Mouse (Mus musculus): Measurements from ENCODE around the gene Trmt5. TPM values are rescaled to one million over a fixed set of nuclear protein-coding genes. Genes with fewer than 3 reads are reported as not detected.

Trmt5 gene
- total RNA-seq, 2 experiments from 2014 or later, result 9.8 to 11.0 TPM

GRCm38 (mm10) chr12:73269531-73269930 lies 17.0 kb downstream of the Trmt5 start:
- no peak for DNase-seq

GRCm38 (mm10) chr12:73268497-73268896 lies 18.0 kb downstream of the Trmt5 start:
- DNase-seq, result no peak

- no peak for DNase-seq
Measured at GRCm38 (mm10) chr12:73266597-73266996, 19.9 kb downstream of the Trmt5 start.

GRCm38 (mm10) chr12:73265381-73265978 lies 21.0 kb downstream of the Trmt5 start:
- no peak for DNase-seq

- no peak for DNase-seq
Measured at GRCm38 (mm10) chr12:73260339-73260738, 26.2 kb downstream of the Trmt5 start.

- no peak for DNase-seq
Measured at GRCm38 (mm10) chr12:73259269-73259668, 27.2 kb downstream of the Trmt5 start.

- no peak for DNase-seq
Measured at GRCm38 (mm10) chr12:73255006-73255405, 31.5 kb downstream of the Trmt5 start.

GRCm38 (mm10) chr12:73245687-73246086 lies 40.8 kb downstream of the Trmt5 start:
- no peak for DNase-seq

- peak; percentile 33 to 56 for DNase-seq
Measured at GRCm38 (mm10) chr12:73241960-73242359, 44.5 kb downstream of the Trmt5 start.

- no peak for DNase-seq
Measured at GRCm38 (mm10) chr12:73232586-73232985, 53.9 kb downstream of the Trmt5 start.

GRCm38 (mm10) chr12:73231552-73231951 lies 55.0 kb downstream of the Trmt5 start:
- no peak for DNase-seq

GRCm38 (mm10) chr12:73230196-73230595 lies 56.3 kb downstream of the Trmt5 start:
- DNase-seq, result no peak

Other genes starting within 250 kb of the Trmt5 start
- under 1 TPM in 1 of 2 experiments, not detected in 1; 0.22 TPM for gene Six1, start 232.8 kb downstream of the Trmt5 start, total RNA-seq (2021)
- under 1 TPM; 0.85 to 0.86 TPM for gene Six4, start 173.3 kb downstream of the Trmt5 start, total RNA-seq (2021)
- 10 to 100 TPM; 22.0 to 23.9 TPM for gene Mnat1, start 163.0 kb downstream of the Trmt5 start, total RNA-seq (2021)
- gene Slc38a6, start 69 bp upstream of the Trmt5 start, total RNA-seq (2021), result 10 to 100 TPM; 13.8 to 16.8 TPM